11 mouse cellular contexts compared by ENCODE assay signal in genomic region chr10:7204953-7205352, GRCm38 (mm10).
"Had no signal": no experiment of that assay in that cellular context is flagged by ENCODE, and none has a peak within 500 bp of the region (broad histone marks: within the 10 kb centered on the region; RNA-seq: fewer than 3 reads in every experiment).

No protein-coding gene starts in this region.

- DNase-seq: kidney, adult 9 months; kidney, postnatal 14 days; kidney, postnatal 4 days; left cerebral cortex, postnatal 4 days; liver, postnatal 0 days; lung, embryonic 14.5 days; midbrain, embryonic 14.5 days; thymus, adult 18-20 months; thymus, postnatal 4 days had no signal

- H3K27me3 ChIP-seq: limb, embryonic 12.5 days; limb, embryonic 15.5 days had no signal

- ATAC-seq: liver, postnatal 0 days had no signal

- H3K4me3 ChIP-seq: limb, embryonic 12.5 days; limb, embryonic 15.5 days had no signal

- H3K36me3 ChIP-seq: limb, embryonic 12.5 days; limb, embryonic 15.5 days had no signal

- H3K9me3 ChIP-seq: limb, embryonic 12.5 days; limb, embryonic 15.5 days had no signal
